Mouse (Mus musculus) heart, adult 11 months (tissue): ENCODE measurements around the gene Nlrc4.
A peak's percentile ranks its signal among the peaks of the same experiment; 100 is the strongest.

ENCODE experiments used
- DNase-seq: peaks from one replicate; pipeline ENCODE4 v3.0.0; 2022

Nlrc4 gene

DNA sequence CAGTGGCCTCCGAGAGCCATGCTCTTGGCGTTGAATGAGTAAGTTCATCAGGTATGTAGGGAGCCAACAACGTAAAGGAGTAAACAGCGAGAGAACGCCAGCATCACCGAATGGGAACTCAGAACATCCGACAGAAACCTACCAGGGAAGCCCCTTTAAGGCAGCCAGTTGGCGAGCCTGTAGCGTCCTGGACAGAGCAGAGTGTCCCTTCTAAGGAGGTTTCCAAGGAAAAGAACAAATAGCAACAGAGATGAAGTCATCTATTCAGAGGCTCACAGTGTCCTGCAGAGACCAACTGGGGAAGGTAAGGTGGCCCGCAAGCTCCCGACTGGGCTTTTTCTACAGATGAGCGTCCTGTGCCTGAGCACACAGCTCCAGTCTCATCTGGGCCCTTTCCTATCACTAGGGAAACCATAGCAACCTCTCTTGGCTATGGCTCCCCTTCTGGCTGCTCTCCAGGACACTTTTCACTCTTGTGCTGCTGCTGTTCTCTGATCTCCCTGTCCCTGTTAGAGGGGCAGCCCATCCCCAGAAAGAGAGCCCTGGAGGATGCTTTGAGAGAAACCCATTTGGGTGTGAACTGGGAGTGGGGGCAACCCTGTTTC lies 34.4 kb downstream of the Nlrc4 start:
- peak; percentile 93 for DNase-seq

DNA sequence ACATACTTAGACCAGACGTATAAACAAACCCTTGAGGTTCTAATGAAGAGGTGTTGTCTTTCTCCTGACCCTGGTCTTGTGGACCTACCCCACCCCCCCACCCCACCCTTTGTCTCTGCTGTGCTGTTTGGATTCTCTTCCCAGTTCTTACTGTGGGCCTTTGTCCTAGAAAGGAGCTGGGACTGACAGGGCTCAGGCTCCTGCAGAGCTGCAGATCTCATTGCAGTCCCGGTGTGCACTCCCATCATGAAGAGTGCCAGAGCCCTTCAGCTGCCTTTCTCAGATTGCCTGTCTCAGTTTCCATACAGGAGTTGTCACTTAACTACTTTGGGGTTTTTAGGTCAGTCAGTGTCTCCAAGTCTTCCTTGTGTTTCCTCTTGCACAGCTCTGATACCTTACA lies 38.3 kb downstream of the Nlrc4 start:
- DNase-seq, result peak; percentile 8

DNA sequence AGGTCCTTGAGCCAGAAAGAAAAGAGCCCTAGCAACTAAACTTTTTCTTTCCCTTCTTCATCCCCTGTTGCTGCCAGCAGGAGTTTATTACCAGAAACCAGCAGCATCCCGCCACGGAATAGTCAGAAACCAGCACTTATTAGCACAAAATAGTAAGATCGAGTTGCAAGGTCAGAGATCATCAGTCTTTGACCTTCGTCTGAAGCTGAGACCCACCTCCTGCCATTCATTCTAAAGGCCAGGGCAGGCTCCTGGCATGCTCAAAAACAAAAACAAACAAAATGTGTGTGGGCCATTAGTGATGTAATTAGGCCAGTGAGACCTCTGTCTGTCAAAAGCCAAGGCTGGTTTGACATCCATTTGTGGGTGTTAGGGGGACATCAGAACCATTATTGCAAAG lies 40.8 kb downstream of the Nlrc4 start:
- peak; percentile 72 for DNase-seq

DNA sequence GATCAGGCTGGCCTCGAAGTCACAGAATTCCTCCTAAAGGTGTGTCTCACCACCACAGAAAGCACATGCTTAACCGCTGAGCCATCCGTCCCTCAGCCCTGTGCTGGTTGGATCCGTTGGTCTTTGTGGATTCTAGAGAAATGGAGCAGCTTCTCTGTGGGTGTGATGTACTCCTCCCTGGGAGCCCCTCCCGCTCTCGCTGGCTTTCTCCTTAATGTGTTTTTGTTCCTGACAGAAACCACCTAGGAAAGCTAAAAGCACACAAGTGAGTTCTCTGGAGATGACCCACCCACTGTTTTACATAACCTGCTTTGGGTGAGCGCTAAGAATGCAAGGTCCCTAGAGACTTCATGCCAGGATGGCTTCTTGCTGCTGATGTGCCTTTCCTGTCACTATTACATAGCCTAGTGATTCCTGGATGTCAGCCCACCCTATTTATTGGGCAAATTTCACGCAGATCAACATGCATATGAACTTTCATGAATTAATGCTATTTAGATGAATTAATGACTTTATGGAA lies 42.0 kb downstream of the Nlrc4 start:
- peak; percentile 79 for DNase-seq

DNA sequence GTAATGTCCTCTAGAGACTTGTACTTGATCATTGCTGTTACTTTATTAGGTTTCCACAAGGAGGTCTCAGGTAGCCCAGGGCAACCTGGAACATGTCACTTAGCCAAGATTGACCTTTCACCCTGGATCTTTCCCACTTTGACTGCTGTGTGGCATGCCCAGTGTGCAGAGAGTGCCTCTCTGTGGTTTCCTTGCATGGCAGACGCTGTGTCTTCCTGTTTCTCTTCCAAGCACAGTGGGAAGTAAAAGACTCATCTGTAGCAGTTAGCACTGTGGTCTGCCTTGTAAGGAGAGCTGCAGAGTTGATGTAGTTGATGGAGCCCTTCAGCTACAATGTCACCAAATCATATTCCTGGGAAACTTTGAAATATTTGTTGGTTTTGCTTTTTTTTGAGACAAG lies 44.3 kb downstream of the Nlrc4 start:
- DNase-seq, result peak; percentile 60

DNA sequence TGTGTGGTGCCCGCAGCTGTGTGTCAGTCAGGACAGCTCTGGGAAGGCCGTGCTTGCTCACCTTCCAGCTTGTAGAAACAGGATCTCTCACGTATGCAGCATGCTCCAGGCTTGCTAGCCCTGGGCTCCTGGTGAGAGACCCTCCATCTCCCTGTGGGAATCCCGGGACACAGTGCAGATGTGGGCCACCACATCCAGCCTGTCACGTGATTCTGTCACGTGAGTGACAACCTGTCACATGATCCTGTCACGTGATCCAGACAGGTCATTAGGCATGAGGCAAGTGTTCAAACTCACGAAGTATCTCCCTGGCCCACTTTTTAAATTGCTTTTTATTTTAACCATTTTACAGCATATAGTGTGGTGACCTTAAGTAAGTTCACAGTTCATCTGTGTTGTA lies 45.6 kb downstream of the Nlrc4 start:
- peak; percentile 27 for DNase-seq

DNA sequence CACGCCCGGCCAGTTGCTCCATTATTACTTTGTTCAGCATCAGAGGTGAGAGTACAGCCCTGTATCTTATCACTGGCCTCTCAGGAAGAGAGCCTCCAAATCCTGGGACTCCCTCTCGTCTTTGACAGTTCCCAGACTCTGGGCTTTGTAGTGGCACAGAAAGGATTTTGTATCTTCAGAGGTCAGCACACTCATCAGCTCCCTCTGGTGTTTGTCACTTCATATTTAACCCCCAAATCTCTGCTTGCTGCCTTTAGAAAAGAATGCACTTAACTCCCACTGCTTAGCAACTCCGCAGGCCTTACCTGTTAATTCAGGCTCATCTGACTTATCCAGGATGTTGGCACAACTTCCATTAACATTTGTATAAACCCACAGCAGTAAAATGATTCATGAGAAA lies 49.2 kb downstream of the Nlrc4 start:
- DNase-seq, result peak; percentile 64

DNA sequence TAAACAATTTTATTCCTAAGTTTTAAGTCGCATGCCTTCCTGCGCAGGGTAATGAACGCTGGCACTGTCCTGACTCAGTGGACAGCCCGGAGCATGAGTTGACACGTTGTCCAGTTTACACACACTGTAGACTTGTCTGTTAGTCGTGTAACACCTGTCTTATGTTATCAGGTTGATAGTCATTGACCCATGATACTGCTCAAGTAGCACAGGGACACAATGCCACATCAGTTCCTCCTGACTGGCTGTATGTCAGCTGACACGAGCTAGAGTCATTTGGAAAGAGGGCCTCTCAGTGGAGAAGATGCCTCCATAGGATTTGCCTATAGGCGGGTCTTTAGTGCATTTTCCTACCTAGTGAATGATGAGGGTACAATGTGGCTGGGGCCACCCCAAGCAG lies 52.5 kb downstream of the Nlrc4 start:
- DNase-seq, result peak; percentile 76

DNA sequence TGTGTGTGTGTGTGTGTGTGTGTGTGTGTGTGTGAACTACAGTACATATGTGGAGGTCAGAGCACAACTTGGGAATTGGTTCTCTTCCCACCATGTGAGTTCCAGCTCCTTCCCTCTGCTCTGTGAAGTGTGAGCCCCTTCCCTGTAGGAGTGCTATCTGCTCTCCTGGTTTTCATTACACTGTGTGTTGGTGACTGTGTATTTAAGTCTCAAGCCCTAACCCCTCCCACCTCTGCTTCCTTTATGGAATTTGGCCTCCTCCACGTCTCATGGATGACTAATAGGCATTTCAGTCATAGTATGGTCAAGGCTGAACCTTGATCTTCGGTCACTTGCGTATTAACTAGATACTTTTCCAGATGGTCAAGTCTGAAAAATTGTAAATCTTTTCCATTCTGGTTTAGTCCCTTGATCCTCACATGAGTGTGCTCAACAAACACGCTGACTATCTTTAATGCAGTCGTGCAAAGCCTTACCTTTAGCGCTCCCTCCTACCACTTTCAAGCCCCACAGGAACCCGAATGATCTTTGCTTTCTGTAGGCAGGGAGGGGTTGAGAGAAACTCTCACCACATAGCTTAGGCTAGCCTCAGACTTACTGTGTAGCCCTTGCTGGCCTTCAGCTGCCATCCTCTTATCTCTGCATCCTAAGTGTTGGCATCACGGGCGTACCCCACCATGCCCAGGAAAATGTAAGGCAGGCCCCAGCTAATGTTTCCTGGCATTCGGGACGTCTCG lies 56.3 kb downstream of the Nlrc4 start:
- peak; percentile 74 for DNase-seq

DNA sequence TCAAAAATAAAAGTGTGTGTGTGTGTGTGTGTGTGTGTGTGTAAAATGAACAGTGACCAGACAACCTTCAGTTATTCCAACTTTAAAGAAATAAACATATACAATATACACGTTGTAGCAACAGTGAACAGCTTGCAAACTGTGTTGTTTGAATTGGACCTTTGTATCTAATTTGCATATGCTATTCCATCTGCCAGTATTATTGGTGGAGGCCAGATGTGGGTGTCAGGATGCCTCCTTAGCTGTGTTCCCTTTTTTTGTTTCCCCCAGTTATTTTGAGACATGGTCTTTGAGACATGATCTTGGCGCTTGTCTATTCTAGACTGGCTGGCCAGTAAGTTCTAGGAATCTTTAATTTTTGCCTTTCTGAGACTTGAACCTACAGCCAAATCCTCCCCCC lies 61.8 kb downstream of the Nlrc4 start:
- peak; percentile 17 for DNase-seq

DNA sequence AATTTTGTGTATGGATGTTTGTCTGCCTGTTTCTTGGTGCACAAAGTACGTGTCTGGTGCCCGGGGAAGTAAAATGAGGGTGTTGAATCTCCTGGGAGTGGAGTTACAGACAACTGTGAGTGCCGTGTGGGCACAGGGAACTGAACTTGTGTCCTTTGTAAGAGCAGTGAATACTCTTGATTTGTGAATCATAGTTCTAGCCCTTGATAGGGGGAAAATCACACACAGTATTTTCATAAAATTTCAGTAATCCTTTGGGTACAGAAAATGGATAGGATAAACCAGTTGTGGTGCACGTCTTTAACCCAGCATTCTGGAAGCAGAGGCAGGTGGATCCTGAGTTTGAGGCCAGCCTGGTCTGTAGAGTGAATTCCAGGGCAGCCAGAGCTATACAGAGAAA lies 62.2 kb downstream of the Nlrc4 start:
- DNase-seq, result peak; percentile 71

DNA sequence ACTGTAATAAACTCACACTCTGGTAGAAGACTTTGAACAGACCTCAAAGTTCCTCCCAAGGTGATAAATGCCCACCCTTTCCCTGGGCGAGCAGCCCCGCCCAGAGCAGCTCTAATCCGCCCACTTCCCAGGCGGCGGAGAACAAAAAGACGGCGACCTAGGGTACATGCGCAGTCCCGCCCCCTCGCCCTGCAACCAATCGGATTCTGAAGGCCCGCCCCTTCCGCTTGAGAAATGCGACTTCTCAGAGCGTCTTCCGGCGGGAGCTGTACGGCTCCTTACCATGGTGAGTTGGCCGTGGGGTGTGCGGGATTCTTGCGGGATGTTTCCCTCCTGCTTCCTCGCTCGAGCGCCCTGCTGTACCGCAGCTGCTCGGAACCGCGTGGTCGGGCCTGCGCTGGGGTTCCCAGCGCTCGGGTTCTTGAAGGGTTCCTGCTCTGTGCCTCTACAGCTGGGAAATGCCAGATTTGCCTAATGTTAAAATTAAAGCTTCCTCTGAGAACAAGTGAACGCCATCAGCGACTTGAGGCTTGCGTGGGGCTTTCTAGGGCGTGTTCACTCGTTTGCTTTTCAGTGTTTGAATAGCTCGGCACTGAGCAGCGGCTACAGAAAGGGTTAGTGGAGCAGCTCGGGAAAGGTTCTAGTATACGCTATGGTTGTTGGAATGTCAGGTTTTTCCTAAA lies 63.4 kb downstream of the Nlrc4 start, which contains the start of gene Slc30a6:
TSS of gene Slc30a6 (plus strand) at position 226 of the 683 bp plus-strand sequence.
- DNase-seq, result peak; percentile 99

DNA sequence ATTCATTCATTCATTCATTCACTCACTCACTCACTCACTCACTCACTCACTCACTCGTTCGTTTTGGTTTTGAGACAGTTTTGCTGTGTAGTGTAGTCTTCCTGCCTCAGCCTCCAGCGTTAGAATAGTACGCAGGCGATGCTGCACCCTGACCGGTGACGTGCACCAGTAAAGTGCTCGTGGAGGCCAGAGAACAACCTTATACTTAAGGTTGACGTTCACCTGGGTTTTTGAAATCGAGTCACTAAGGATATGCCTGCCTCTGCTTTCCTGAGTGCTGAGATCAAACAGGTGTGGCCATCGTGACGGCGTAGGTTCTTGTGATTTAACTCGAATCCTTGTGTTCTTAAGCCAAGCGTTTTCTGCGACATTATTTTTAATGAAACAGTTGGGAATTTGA lies 64.1 kb downstream of the Nlrc4 start:
- DNase-seq, result no peak

DNA sequence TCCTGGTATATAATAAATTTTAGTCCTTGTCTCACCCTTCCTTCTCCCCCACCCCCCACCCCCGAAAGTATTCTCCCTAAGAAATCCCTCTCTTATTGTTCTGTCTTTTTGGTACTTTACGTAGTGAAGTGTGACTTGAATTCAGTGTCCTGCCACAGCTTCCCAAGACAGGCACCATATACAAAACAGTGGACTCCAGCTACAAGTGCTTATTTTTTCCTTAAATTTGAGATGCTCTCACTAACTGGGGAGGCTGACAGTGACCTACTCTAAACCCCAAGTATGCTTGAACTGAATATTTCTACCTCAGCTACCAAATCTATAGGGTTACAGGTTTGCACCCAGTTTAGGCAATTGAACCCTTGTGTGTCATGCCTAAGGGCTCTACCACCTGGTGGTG lies 64.6 kb downstream of the Nlrc4 start:
- peak; percentile 68 for DNase-seq

DNA sequence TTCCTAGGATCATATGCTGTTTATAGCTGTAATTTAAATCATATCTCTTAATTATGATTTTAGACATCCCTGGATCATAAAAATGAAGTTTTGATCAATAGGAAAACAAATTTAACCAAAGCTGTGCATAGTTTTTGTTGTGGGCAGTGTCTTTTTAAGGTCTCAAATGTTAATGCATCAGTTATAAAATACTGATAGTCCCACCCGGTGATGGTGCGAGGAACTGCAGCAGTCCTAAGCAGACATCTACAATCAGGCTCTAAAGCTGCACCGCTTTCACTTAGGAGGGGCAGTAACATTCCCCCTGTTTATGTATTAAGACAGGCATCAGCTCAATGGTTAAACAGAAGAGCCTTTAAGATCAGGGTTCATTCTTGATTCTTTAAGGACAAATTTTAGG lies 69.1 kb downstream of the Nlrc4 start:
- DNase-seq, result no peak

DNA sequence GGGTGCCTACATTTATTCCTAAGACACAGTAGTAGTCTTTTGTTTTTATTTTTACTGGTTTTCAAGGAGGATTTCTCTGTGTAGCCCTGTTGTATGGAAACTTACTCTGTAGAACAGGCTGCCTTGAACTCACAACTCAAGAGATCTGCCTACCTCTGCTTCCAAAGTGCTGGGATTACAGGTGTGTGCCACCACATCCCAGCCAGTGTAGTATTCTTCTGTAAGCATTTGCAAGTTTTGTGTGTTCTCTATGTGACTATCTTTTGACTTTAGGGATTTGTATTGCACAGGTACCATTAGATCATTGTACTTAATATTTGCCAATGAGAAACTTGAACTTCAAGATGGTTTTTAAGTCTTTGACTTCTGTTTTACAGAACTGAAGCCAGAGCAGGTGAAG lies 72.3 kb downstream of the Nlrc4 start:
- peak; percentile 27 for DNase-seq

DNA sequence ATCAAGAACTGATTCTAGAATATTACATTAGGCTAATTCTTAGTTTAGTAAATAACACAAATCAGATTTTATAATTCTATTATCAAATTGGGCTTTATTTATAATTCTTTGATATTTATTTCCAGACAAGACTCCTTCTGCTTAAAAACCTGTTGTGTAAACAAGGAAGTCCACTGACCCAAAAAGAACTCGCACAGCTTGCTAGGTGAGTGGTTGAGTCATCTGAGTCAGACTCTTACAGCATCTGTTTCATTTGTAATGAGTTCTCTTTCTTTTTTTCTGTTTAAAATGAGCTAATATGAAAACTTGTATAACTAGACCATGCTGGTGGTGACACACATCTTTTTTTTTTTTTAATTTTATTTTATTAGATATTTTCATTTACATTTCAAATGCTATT lies 82.0 kb downstream of the Nlrc4 start:
- DNase-seq, result no peak
